Mouse (Mus musculus): ENCODE measurements around the gene Fcer2a.

- TF ChIP-seq CTCF (IDR thresholded peaks at IDR 0.05; ENCODE audit: low read depth, low read length) = no peak
- no peak for TF ChIP-seq POLR2A (IDR thresholded peaks at IDR 0.05; ENCODE audit: extremely low read depth, insufficient read depth, low read length)
Observed at GRCm38 (mm10) chr8:3678831-3679230, 15.1 kb downstream of the Fcer2a start.

Measured in liver, adult 2 months (tissue).